Mouse (Mus musculus) kidney, adult 2 months (tissue): Measurements from ENCODE around the gene Map2k2. TPM values are rescaled to one million over a fixed set of nuclear protein-coding genes. Genes with fewer than 3 reads are reported as not detected.
A peak's percentile ranks its signal among the peaks of the same experiment; 100 is the strongest.

Experiments
- DNase-seq: peaks from one replicate; pipeline ENCODE4 v3.0.0; 2021
- H3K27ac ChIP-seq: fragments of 200-500 bp; 2 replicates; pipeline ENCODE4 v1.5.1; 2012; ENCODE audit warnings: low read depth, low read length, control low read depth, inconsistent platforms; ENCODE audit not compliant: insufficient read depth
- H3K27me3 ChIP-seq: fragments of 200-500 bp; replicated peaks from 2 replicates; pipeline ENCODE4 v1.6.1; 2012; ENCODE audit warnings: mild to moderate bottlenecking, moderate library complexity, low read length, inconsistent platforms; ENCODE audit not compliant: control insufficient read depth, insufficient read depth
- H3K36me3 ChIP-seq: fragments of 200-500 bp; 2 replicates; pipeline ENCODE4 v1.6.1; 2012; ENCODE audit warnings: mild to moderate bottlenecking, moderate library complexity, low read length, inconsistent platforms; ENCODE audit not compliant: control insufficient read depth, insufficient read depth
- H3K4me1 ChIP-seq: fragments of 200-500 bp; 2 replicates; pipeline ENCODE4 v1.6.1; 2011; ENCODE audit warnings: low read length; ENCODE audit not compliant: control insufficient read depth, insufficient read depth
- H3K4me3 ChIP-seq: fragments of 200-500 bp; 2 replicates; pipeline ENCODE4 v1.5.1; 2011; ENCODE audit warnings: mild to moderate bottlenecking, low read depth, low read length, control low read depth; ENCODE audit not compliant: insufficient read depth
- CTCF ChIP-seq: fragments of 200-500 bp; conservative IDR thresholded peaks from 2 replicates; pipeline ENCODE4 v1.5.1; 2011; ENCODE audit warnings: low read depth, mild to moderate bottlenecking, control low read depth, low read length, moderate library complexity, mixed read lengths; ENCODE audit not compliant: insufficient read depth, insufficient read length
- POLR2A ChIP-seq: fragments of 200-500 bp; IDR thresholded peaks from one replicate; pipeline ENCODE4 v1.6.1; 2011; ENCODE audit warnings: low read depth, low read length, control low read depth
- WGBS: fragments of 180-500 bp; shearing (Covaris S2); methylation state at CpG from one replicate; pipeline ENCODE4 v1.1.7; 2018; 5-methylcytosine and 5-hydroxymethylcytosine counted together
- polyA plus RNA-seq: library from polyadenylated mRNA; depleted of rRNA; stranded (reverse); fragments of >200 nt; gene quantifications from 2 replicates; pipeline ENCODE4 v1.2.3, GENCODE M21; 2012

The Map2k2 gene
- polyA plus RNA-seq, 1 experiment: 180 TPM

DNA sequence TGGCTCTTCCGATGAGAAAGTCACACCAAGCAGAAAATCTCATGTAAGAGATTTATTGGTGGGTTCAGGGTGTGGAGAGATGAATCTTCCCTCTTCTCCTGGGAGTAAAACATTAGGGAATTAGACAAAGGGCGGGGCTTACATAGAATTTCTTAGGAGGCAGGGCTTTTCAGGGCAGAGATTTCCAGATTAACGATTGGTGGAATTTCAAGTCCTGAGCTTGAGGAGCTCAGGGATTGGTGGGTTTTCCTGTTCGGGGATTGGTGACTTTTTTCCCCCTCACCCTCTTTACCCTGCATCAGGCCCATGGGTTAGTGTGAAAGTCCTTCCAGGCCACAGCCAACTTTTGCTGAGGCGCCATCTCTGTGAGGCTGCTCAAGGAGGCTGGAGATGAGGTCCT, 37.0 kb upstream of the Map2k2 start:
- Histone ChIP-seq H3K27me3 (no peaks in the 10 kb centered on the region), H3K36me3 (no peaks in the 10 kb centered on the region), H3K4me1 (peaks cover 4% of the 10 kb centered on the region; the same call in 1 of the 2 replicates), H3K4me3 (no peak overlapping the region), H3K27ac (no peak overlapping the region)
- WGBS: 75% methylated on average over 5 of the region's 5 CpGs
- TF ChIP-seq CTCF: no peak
- no peak for TF ChIP-seq POLR2A
- no peak for DNase-seq

DNA sequence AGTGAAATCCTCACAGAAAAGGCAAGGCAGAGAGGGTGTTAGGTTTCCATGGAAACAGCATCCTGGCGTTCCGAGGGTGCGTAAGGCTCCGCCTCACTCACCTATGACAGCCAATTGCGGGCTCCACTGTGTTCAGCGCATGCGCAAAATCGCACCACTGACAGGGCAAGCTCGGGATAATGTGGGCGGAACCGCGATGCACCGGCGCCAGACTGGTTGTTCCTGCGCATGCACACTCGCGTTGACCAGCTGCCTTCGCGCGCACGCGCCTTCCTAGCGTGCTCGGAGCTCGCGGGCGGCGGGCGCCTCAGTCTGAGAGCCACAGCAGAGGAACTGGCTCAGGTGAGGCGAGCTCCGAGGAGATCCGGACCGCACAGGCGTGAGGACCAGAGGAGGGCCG, 35.9 kb upstream of the Map2k2 start, which contains the start of gene Thop1:
Gene Thop1 (plus strand): TSS at position 200 of the 400 bp plus-strand sequence.
- TF ChIP-seq POLR2A: no peak
- TF ChIP-seq CTCF: no peak
- Histone ChIP-seq H3K4me3 (peak within 1 kb of the TSS; percentile 54), H3K27me3 (no peaks in the 10 kb centered on the region), H3K4me1 (peaks cover 4% of the 10 kb centered on the region; the same call in 1 of the 2 replicates), H3K36me3 (no peaks in the 10 kb centered on the region), H3K27ac (no peak within 1 kb of the TSS)
- under 1% methylated on average over 35 of the region's 35 CpGs for WGBS
- peak; percentile 99 for DNase-seq

DNA sequence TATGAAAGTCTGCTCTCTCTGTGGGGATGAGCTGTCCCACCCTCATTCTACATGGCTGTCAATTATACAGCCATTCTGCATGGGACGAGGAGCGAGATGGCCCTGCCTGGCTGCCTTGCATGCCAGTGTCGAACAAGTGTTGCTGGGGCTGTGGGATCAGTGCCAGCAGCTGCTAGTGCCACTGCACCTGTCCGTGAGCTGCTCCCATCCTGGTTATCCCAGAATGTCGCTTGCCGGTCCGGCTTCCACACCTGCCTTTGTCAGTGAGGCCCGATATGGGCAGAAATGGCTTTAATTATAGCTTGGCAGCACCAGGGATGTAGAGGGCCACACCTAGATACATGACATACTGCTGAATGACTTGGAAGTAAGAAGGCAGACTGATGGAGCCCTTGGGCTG, 33.4 kb upstream of the Map2k2 start:
- H3K36me3 ChIP-seq: no peaks in the 10 kb centered on the region
- WGBS: 95% methylated on average over 8 of the region's 8 CpGs
- no peak overlapping the region for H3K4me3 ChIP-seq
- H3K27me3 ChIP-seq: no peaks in the 10 kb centered on the region
- TF ChIP-seq CTCF (no peak), POLR2A (no peak)
- H3K4me1 ChIP-seq: peaks cover 4% of the 10 kb centered on the region; the same call in 1 of the 2 replicates
- H3K27ac ChIP-seq: no peak overlapping the region
- DNase-seq: no peak

DNA sequence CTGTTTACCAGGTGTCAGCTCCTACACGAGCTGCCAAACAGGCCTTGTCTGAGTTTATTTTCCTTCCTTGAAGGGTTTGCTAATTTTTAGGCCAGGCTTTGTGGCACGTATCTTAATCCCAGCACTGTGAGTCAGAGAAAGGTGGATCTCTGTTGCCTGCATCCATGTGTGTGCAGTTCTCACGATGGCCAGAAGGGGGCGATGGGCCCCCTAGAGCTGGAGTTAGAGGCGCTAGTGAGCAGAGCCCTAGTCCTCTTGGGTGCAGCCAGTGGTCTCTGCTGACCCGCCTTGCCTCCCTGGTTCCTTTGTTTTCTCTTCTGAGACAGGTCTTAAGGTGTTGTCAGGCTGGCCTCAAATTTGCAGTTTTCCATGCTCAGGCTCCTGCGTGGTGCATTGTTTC, 32.3 kb upstream of the Map2k2 start:
- no peaks in the 10 kb centered on the region for H3K36me3 ChIP-seq

DNA sequence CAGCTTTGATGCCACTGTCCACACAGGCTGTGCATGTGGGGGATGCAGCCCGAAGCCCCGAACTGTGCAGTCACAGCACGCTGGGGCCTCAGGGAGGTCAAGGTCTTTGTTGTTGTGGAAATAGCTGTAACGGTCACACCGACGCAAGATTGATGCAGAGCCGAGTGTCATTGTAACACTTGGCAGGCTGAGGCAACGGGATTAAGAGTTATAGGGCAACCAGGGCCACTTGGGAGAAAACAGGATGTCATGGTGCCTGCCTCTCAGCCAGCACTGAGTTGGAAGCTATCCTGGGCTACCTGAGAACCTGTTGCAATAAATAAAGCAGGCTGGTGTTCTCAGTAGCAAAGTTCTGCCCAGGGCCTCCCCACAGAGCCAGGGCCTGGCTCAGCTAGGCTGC, 30.0 kb upstream of the Map2k2 start:
- Histone ChIP-seq H3K4me3 (no peak overlapping the region), H3K36me3 (no peaks in the 10 kb centered on the region), H3K4me1 (0 out of 2 replicates have a peak, but pooled peaks cover under 1% of the 10 kb centered on the region), H3K27ac (no peak overlapping the region), H3K27me3 (no peaks in the 10 kb centered on the region)
- TF ChIP-seq POLR2A: no peak
- TF ChIP-seq CTCF: no peak
- DNase-seq: no peak
- 43% methylated on average over 8 of the region's 8 CpGs for WGBS

More for the DNA sequence above, 32.3 kb upstream of the Map2k2 start:
- H3K27ac ChIP-seq: no peak overlapping the region
- peak; percentile 48 for TF ChIP-seq CTCF
- TF ChIP-seq POLR2A: no peak
- peaks cover 4% of the 10 kb centered on the region; the same call in 1 of the 2 replicates for H3K4me1 ChIP-seq
- no peak overlapping the region for H3K4me3 ChIP-seq
- no peak for DNase-seq
- 68% methylated on average over 7 of the region's 7 CpGs for WGBS
- H3K27me3 ChIP-seq: no peaks in the 10 kb centered on the region

DNA sequence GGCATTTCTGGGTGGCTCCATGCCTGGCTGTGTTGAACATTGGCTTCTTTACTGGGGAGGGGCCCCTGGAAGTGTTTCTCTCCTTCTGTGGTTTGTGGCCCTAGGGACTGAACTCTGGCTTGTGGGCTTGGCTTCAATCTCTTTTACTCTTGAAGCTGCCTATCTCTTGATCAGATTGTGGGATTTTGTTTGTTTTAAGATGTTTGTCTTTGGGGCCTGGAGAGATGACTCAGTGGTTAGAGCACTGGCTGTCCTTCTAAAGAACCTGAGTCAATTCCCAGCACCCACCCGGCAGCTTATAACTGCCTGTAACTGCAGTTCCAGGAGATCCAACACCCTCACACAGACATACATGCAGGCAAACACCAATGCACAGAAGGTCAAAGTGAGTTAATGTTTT, 29.4 kb upstream of the Map2k2 start:
- no peak overlapping the region for H3K4me3 ChIP-seq
- no peaks in the 10 kb centered on the region for H3K27me3 ChIP-seq
- DNase-seq: no peak
- 93% methylated on average over 1 of the region's 1 CpGs for WGBS
- TF ChIP-seq CTCF: no peak
- no peak for TF ChIP-seq POLR2A
- no peaks in the 10 kb centered on the region for H3K36me3 ChIP-seq
- H3K4me1 ChIP-seq: no peaks in the 10 kb centered on the region
- H3K27ac ChIP-seq: no peak overlapping the region

DNA sequence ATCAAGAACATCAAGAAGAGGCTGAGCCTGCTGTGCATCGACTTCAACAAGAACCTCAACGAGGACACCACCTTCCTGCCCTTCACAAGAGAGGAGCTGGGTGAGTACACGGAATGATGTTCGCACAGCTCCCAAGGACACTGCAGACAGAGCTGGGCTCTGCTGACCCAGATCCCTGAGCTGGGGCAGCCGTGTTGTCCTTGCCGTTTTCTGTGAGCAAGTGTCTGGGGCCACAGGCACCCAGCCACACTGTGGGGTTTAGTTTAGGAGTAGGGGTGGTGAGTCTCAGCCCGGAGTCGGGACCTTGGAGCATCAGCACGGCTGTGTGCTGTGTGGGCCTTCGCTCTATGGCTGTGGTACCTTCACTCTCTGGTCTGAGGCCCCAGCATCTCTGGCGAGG, 27.8 kb upstream of the Map2k2 start:
- no peak overlapping the region for H3K4me3 ChIP-seq
- WGBS: 93% methylated on average over 11 of the region's 11 CpGs
- H3K36me3 ChIP-seq: no peaks in the 10 kb centered on the region
- H3K27me3 ChIP-seq: no peaks in the 10 kb centered on the region
- no peaks in the 10 kb centered on the region for H3K4me1 ChIP-seq
- no peak for TF ChIP-seq POLR2A
- TF ChIP-seq CTCF: no peak
- no peak overlapping the region for H3K27ac ChIP-seq
- DNase-seq: no peak
